Mouse (Mus musculus): ENCODE data around the gene Scn1b.

Gene Scn1b

DNA sequence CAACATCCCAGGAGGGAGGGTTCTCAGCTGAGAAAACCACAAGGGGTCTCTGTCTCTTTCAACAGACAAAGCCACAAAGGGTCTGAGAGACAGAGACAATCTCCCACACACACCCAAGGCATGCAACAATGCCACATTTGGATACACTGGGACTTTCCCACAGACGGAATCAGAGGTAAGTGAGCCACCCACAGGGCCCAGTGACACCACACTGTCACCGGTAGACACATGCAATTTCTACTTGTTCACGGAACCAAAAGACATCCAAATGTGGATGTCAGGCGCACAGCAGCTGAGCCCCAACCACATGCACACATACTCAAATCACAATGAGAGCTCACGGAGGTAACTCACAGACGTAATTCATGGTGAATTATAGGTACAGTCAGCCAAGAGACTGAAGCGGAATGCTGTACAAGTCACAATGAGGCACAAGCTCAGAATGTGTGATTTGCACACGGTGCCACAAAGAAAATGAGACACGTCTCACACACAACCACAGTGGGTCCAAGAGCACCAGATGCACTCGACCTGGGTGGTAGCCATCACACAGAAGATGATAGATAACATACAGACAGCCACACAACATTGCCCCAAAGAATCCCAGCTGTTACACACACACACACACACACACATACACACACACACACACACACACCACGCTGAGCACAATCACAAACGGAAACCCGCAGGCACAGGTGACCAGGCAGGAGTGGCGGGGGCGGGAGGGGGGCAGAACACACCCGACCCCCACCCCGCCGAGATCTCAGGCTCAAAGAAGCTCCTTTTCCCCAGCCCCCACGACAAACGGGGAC lies 23.2 kb upstream of the Scn1b start:
- no peak for DNase-seq (ENCODE audit: low read depth, low spot score)

DNA sequence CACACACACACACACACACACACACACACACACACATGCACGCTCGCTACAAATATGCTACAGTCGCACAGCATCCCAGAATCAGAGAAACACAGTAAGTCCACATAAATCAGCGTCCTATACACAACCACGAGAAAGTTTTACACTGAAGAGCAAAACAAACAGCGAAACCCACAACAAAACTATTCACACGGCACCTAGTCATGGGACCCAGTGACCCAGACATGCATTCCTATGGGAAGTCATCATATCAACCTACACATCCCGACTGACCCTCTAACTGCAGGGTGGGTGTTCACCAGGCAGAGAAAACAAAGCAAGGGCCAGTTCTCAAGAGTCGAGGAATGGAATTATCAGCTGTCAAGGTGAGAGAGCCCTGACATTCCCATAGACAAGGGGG lies 22.5 kb upstream of the Scn1b start:
- DNase-seq (ENCODE audit: low read depth, low spot score): no peak

DNA sequence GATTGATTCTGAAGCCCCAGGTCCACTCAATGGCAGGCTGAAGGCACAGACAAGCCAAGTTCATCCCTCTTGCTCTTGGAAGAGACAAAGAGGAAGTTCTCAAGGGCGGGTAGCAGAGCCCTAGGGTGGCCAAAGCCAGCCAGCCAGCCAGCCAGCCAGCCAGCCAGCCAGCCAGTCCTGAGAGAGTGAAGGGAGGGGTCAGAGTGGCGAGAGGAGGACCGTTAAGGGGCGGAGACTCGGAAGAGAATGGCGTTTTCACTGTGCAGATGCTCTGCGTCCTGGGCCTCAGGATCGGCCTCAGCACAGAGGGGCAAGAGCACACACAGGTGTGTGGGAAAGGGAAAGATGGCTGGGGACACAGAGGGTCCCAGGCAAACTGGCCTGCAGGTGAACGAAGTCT lies 22.0 kb upstream of the Scn1b start:
- no peak for DNase-seq (ENCODE audit: low read depth, low spot score)

DNA sequence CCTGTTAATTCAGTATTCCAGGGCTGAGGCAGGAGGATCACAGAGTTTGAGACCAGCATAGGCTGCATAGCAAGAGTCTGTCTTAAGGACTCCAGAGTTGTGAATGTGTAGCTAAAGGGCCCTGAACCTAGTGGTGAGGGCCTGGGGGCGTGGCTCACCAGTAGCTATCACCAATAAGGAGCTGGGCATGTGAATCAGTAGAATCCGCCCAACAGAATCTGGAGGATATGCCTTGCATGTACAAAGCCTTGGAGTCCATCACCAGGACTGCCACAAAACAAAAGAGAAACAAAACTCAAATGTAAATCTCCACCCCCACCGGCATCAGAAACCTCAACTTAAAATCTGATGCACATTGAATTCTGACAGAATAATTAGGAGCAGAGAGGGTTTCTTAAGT lies 21.3 kb upstream of the Scn1b start:
- no peak for DNase-seq (ENCODE audit: low read depth, low spot score)

DNA sequence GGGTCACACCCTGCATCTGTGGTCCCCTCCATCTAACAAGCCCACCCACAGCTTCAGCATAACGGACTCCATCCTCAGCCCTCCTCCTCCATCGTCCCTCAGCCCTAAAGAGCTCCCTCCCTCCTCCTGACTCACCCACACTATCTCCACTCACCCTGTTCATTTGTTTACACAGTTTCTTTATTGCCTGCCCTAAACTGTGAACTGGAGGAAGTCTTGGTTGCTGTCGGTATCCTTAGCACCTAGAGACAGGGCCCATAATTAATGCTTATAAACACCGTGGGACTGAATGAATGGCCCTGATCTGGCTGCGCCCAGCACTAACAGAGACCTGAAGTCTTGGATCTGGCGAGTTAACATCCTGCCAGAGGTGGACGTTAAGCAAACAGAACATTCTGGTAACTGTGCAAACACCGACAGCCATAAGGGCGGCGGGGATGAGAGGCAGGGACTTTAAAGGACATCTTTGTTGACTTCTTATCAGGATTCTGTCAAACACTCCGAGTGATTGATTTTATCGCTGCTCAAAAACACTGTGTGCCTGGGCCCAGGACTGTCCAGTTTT lies 18.9 kb upstream of the Scn1b start:
- no peak for DNase-seq (ENCODE audit: low read depth, low spot score)

DNA sequence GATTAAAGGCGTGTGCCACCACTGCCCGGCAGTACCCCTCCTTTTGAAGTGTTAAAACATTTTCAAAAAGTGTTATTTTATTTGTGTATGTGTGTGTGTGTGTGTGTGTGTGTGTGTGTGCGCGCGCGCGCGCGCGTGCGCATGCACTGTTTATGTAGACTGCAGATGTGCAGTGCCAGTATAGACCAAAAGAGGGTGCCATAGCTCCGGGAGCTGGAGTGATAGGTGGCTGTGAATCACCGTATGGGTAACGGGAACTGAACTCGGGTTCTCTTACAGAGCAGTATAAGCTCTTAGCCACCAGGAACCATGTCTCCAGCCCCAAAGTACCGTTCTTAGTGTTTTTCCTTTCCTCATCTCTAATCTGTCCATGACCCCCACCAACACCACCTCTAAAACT lies 18.1 kb upstream of the Scn1b start:
- no peak for DNase-seq (ENCODE audit: low read depth, low spot score)

DNA sequence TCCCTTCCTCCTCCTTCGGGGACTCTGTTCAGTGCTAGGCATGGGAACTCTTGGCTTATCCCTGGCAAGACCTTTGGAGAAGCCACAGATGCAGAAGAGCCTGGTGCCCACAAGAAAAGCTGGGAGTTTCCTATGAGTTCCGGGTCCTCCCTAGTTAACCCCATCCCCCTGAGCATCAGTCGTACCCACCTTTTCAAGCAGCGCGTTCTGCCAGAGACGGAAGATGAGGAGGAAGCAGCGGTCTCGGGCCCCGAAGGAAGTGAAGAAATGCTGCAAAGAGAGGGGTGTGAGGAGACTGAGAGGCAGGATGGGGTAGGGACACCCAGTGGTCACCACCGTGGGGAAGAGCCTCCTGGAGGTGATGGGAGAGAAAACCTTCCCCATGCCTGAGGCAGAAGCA lies 14.1 kb upstream of the Scn1b start:
- DNase-seq (ENCODE audit: low read depth, low spot score): no peak

DNA sequence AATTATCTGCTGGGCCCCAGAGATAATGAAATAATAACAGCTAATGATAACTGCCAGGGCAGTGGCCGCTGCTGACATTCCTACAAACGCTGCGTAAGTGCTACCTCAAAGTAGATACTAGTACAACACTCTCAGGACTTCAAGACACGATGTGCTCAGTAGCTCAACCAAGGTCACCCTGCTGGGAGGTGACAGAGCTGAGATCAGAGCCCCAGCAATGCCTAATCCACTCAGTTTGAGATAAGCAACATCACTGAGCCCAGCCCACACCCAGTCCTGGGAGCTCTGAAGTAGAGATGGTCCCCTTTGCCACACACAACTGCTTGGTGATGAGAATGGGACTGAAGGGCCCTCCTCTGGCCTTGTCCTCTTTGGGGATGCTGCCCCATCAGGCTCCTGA lies 13.5 kb upstream of the Scn1b start:
- no peak for DNase-seq (ENCODE audit: low read depth, low spot score)

DNA sequence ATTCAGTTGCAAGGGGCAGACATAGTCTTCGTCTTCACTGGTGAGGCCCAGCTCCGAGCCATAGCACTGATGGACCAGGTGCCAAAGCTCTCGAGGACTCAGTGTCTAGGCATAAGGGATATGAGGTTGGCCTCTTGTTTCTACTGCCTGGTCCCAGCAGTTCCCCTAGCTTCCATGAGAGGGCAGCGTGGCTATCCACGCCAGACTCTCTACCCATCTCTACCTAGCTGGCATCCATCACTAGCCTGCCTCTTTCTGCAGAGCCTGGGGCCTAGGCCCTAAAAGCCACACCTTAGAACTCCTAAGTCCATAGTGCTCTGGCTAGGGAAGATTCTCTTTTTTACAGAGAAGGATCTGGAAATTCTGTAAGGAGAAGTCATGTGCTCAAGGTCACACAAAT lies 13.0 kb upstream of the Scn1b start:
- DNase-seq (ENCODE audit: low read depth, low spot score): no peak

DNA sequence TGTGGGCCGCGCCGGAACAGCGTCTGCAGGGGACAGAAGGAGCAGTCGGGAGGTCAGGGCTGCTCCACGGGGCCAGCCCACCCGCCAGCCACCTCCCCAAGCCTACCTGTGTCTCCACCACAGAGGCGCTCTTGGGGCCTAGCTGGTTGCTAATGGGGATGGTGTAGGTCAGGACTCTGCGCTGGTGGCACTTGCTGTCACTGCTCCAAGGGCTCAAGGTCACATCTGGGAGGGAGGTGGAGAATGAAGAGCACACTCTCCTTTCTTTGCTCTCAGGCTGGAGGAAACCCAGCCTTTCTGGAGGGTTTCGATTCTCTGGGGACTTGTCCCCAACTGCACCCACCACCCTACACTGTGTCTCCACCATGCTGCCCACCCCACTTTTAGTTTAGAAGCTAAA lies 8.9 kb upstream of the Scn1b start:
- no peak for DNase-seq (ENCODE audit: low read depth, low spot score)

DNA sequence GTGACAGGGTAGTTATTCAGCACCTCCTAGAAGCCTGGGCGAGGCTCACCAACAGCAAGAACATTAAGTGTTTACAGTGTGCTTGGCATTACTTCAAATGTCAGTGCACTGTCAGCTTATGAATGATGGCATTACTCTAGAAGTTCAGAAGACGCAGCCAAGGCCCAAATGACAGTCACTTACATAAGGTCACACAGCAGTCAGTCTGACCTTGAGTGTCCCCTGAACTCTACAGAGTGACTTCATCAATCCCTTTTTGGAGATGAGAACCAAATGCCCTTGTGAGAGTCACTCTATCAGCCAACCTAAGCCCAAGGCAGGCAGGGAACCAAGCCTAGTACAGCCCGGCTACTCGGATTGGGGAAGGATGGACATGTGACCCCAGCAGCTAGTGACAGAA lies 5.1 kb upstream of the Scn1b start:
- DNase-seq (ENCODE audit: low read depth, low spot score): no peak

DNA sequence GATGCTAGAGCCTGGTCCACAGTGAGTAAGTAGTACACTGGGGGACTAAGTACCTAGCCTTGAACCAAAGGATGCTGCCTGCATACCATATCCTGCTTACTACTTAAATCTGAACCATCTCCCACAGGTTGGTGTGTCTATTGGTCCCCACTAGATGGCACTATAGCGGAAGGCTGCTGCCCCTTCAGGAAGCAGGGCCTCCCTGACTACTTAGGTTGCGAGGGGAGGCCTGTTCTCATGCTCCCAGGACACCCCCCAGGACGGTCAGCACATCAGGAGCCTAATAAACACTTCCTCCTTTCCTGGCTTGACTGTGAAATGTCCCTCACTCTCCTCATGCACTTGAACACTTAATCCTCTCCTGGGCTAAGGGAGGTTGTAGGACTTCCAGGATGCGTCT lies 4.0 kb upstream of the Scn1b start:
- no peak for DNase-seq (ENCODE audit: low read depth, low spot score)

DNA sequence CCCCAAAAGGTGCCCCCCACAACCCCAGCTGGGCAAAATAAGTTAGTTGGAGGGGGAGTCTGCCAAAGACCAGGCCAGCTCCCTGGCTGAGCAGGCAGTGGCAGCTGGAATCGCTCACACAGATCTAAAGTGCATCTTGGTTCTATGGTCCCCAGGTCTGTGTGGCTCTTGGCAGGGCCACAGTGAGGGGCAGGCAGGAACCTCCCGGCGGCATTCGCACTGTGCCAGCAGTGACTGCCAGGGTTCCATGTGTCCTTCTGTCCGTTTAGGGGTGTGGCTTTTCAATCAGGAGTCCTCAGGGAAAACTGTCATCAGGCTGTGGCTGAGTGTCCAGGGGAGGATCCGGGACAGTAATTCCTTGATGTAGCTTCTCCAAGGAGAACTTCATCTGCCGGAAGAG lies 3.4 kb upstream of the Scn1b start:
- no peak for DNase-seq (ENCODE audit: low read depth, low spot score)

DNA sequence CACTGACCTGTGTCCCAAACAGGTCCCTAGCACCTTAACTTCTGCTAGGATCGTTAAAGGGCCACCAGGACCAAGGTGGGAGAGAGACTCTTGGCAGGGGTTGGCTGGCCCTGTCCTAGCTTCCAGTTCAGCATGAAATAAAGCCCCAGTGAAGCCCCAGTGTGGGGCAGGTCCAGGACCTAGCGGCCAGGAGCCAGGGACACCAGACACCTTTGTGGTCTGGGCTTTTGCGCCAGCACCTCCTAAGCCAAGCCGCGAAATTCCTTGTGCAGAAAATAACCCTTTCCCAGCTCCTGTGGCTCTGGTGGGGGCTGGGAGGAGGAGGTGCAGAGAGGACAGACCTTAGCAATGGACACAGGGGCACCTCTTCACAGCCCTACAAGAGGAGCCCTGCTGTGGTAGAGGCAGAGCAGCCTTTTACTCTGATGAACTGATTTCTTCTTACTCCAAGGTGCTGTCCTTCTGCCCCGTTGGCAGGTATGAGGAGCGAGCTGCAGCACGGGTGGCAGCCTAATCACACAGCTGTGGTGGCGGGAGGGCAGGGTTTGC lies 1.4 kb upstream of the Scn1b start:
- DNase-seq (ENCODE audit: low read depth, low spot score): no peak

DNA sequence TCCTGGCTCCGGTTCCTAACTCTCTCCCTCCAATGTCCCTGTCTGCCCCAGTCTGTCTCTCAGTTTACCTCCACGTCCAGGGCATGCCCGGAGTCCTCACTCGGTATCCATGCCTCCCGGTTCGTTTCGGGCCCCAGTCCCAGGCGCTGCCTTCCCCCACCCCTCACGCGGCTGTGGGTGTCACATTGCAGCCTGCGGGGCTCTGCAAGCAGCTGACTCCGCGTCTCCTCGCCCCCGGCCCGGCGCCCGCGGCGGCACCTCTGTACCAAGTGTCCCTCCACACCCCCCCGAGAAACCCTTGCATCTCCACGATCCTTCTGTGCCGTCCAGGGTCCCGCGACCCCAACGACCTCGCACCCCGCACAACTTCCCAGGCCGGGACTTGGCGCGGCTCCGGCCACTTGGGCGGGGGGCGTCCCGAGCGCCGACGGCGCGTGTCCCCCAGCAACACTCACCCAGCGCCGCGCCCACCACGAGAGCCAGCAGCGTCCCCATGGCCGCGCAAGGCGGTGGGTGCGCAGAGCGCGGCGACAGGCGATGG lies 522 bp downstream of the Scn1b start:
- no peak for DNase-seq (ENCODE audit: low read depth, low spot score)

DNA sequence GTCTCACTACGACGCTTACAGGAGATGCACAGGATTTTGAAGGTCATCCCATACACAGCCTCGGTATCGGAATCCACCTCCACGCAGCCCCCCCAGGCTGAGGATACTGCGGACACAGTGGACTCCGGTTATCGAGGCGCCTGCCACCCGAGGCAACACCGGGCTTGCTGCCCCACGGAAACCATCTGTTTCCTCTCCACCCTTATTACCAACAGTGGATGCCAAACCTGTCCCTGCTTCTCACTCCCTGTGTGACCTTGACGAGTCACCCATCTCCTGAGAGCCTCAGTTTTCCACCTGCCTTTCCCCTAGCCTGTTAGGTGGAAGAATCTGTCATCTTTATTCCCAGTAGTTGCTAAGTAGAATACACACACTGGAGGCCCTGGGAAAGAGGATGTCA lies 1.7 kb downstream of the Scn1b start:
- DNase-seq (ENCODE audit: low read depth, low spot score): no peak

DNA sequence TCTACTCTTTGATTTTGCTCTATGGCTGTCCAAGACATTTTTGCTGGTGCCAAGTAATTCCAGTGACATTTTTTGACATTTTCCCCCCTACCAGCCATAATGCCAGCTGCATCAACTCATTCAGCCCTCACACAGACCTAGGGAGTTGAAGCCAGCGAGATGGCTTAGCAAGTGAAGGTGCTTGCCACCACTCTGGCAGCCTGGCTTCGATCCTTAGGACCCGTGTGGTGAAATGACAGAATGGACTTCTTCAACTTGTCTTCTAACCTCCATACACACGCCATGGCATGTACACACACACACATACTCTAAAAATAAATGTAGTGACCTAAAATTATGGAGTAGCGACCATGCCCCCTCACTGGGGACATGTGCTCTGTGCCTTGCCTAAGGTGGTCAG lies 2.4 kb downstream of the Scn1b start:
- DNase-seq (ENCODE audit: low read depth, low spot score): no peak

DNA sequence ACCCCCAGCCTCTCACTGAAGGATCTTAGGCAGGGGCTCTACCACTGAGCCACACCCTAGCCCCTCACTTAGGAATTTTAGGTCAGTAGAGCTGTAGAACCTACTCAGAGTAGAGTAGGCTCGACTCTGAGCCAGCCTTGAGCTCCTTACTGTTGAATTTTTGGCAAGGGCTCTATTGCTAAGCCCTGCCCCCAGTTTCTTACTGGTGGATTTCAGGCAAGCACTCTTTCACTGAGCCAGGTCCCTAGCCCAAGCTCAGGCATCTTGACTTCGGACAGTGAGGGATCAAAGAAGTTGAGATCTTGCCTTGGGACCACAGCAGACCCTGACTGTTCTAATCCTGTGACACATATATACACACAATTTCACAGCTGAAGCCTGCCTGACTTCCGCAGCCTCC lies 3.1 kb downstream of the Scn1b start:
- DNase-seq (ENCODE audit: low read depth, low spot score): no peak

DNA sequence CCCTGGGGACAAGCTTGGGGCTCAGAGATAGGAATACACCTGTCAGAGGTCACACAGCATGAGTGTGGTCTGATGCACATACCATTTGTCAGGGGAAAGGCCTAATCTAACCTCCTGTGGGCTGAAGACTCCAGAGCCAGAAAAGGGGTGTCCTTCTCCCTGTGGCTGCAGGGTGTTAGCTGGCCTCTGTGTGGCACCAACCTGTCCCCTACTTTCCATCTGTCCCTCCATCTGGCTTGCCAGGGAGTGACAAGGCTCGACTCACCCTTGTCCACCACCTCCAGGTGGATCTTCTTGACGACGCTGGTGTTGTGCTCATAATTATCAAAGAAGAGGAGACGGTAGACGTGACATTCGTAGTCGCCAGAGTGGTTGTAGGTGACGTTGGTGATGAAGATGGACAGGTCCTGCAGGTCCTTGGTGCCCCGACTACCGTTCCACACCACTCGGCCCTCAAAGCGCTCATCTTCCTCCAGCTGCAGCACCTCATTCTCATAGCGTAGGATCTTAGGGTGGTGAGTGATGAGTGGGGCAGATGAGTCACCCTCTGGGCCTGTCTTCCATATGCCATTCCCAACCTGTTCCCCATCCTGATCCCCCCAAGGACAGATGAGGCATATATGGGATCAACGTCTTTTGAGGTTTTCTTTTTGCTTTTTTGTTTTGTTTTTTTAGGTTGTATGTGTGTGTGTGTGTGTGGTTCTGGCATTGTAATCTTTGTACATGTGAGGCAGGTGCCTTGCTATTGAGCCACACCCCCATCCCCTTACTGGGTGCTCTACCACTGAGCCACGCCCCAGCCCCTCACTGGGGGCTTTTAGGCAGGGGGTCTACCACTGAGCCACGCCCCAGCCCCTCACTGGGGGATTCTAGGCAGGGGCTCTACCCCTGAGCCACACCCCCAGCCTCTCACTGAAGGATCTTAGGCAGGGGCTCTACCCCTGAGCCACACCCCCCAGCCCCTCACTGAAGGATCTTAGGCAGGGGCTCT lies 3.9 kb downstream of the Scn1b start:
- DNase-seq (ENCODE audit: low read depth, low spot score): no peak

DNA sequence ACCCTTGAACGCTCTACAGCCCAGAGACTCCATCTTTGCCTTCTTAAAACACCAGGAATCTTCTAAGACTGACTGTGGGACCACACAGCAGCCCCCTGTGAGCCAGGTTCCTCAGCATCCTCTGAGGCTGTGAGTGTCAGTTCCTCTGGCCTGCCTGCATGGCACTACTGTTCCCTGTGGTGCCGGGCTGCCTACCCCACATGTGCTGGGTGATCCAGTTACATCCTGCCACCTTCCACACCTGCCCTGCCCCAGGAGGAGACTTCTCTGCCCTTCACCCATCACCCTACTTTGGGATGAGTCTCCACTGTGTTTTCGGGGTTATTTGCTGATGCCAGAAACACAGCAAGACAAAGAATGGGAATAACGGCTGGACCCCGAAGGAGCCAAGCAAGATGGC lies 7.2 kb downstream of the Scn1b start:
- no peak for DNase-seq (ENCODE audit: low read depth, low spot score)

DNA sequence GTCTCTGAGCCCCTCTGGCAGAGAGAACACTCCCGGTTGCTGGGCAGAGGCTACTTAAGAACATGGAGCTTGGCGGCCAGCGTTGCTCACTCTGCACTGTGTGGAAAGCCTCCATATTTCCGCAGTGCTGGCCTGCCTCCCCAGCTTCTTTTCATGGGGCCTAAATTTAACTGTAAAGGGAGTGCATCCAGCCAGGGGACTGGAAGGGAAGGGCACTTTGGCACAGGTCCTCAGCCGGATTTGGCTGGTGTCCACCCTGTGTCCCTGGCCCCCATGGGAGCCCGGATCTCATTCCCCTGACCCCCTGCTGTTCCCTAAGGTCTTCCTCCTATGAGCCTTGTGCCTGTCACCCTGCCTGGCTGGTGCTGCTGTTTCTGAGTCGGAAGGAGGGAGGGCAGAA lies 8.3 kb downstream of the Scn1b start:
- no peak for DNase-seq (ENCODE audit: low read depth, low spot score)

DNA sequence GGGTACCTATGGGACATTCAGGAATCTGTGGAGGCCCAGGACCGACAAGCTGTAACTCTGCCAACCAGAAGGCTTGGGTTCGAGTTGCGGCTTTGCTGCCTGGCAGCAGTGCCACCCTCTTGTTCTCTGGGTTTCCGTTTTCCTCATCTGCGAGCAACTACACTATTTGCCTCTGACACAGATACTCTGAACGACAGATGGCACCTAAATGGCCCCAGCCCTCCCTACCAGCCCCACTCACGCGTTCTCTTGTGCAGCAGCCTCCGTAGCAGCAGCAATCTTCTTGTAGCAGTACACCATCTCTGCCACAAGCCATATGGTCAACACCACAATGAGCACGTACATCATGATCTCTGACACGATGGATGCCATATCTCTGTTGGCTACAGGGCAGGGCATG lies 9.3 kb downstream of the Scn1b start:
- DNase-seq (ENCODE audit: low read depth, low spot score): no peak

All from WW6 (cell line).